Mouse (Mus musculus) urinary bladder, postnatal 14 days (tissue): ENCODE results near the gene Gm17571.
A peak's percentile ranks its signal among the peaks of the same experiment; 100 is the strongest.

ENCODE experiments used
- DNase-seq: peaks from one replicate; pipeline ENCODE4 v3.0.0; 2021; ENCODE audit warnings: low spot score

Gene Gm17571

GRCm38 (mm10) chr9:13455231-13455630 lies 8.7 kb upstream of the Gm17571 start:
- DNase-seq: no peak

- DNase-seq: no peak
Measured at GRCm38 (mm10) chr9:13454651-13455123, 8.1 kb upstream of the Gm17571 start.

DNA sequence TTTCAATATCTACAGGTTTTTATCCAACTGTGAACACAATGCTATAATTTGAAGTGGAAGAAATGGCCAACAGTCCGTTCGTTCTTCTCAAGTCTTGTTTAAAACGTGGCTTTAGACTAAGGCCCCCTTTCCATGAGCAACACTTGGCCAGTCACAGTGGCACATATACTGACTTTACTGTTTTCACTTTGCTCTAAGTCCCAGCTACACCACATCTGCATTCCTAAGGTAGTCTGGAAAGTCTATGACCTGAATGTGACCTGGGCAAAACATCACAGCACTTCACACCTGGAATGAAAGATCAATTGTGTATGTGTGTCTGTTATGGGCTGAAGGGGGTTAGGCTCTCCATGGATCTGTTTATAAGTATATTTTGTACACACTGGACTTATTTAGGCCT lies 2.2 kb upstream of the Gm17571 start:
- no peak for DNase-seq

DNA sequence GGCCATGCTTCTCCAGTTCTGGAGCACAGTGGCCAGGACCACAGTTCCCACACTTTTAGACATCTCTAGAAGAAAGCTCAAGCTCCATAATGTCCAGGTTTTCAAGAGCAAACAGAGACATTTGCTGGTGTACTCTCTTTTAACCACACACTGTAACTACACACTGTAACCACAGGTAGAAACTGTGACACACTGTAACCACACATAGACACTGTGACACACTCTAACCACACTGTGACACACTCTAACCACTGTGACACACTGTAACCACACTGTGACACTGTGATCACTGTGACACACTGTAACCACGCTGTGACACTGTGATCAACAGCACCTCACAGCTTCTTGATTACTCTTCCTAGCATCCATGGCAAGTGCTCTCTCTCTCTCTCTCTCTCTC lies 317 bp downstream of the Gm17571 start:
- DNase-seq: no peak

DNA sequence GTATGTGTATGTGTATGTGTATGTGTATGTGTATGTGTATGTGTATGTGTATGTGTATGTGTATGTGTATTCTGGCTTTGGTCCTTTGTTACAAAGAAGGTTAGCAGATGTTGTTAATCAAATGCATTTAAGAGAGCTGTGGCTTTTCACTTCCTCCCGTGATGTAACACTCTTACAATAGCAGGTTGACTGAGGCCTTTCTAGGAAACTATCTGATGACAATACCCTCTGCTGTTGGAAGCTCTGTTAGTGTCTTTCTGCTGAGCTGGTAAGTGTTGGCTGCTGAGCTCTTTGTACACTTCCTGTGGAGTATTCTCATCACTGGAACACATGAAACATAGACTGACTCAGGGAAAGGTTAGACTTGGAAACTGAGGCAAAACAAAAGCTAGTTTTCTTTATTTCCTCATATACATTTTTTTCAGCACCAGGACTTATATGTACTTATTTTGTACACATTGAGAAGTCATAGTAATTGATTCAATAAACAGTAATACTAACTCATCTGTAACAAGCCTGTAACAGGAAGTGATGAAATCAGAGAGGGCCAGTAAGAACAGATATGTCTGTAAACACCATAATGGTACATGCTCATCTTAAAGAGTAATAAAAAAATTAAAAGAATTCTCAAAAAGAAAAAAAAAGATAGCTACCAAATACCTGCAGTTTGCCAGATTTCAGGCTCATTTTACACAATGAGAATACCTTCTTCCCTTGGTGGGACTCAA lies 2.9 kb downstream of the Gm17571 start:
- DNase-seq: no peak

DNA sequence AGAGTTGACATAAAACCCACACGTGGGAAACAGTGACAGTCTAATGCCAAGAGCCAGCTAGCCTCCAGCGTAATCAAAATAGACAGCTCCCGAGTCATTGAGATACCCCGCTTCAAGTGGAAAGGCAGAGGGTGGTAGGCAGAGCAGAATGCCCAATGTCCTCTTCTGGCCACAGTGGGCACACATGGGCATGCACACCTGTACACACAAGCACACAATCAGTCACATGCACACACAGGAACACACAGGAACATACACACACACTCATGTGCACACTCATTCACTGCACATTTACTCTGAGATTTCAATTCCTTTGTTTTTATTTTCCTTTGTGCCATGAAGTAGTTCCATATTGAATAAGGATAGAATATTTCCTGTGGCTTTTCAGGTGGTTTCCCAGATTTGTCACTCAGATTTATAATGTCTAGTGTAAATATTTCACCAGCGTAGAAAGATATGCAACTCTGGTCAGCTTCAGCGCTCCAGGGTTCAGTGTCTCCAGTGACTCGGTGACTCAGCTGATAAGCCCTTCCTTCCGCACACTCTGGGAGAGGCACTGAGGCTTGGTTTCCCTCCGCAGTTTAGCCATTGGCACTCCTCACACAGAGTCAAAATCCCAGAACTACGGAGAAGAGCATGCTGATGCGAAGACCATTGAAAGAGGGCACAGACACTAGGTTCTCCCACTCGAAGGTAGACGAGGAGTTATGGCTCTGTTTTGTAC lies 4.4 kb downstream of the Gm17571 start:
- peak; percentile 48 for DNase-seq

GRCm38 (mm10) chr9:13440911-13441310 lies 5.6 kb downstream of the Gm17571 start:
- DNase-seq: no peak

DNA sequence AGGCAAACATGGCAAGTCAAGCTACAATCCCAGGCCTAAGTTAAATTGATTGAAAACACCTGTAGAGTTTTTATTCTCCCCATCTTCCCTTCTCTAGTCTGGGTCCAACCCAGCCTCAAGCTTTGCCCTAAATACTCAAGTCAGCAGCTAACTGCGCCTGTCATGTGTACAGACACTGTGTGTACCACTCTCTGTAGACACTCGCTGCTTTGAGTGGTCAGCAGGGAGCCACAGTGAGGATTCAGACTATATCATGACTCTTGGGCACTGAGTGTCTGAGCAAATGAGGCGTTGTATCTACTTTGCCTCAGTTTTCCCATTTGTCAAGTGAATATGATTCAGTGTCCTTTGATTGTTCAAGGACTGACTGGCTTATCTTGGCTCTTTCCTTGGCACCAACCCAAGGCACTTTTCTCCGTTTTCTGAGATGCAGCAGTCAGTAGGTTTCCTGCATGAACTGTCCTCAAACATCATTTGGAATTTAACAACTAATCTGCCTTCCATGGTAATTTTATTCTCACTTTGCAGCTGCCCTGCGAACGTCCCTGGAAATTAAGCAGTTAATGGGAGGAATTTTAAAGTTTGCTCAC lies 13.0 kb downstream of the Gm17571 start:
- no peak for DNase-seq

GRCm38 (mm10) chr9:13431646-13432045 lies 14.9 kb downstream of the Gm17571 start:
- DNase-seq: no peak

DNA sequence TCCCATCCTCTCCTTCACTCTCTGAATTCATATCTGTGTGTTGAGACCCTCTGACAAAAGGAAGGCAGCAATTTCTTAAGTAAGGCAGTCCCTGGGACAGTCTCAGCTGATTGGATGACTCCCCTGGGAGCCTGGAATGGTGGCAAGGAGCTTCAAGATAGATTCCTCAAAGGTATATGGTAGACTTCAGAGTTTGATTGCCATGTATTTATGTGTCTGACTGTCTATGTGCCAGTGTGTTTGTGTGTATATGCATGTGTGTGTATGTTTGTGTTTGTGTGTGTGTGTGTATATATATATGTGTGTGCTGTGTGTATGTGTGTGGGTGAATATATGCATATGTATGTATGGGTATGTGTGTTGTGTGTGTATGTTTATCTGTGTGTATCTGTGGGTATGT lies 15.8 kb downstream of the Gm17571 start:
- no peak for DNase-seq

- no peak for DNase-seq
Measured at GRCm38 (mm10) chr9:13430302-13430701, 16.3 kb downstream of the Gm17571 start.

DNA sequence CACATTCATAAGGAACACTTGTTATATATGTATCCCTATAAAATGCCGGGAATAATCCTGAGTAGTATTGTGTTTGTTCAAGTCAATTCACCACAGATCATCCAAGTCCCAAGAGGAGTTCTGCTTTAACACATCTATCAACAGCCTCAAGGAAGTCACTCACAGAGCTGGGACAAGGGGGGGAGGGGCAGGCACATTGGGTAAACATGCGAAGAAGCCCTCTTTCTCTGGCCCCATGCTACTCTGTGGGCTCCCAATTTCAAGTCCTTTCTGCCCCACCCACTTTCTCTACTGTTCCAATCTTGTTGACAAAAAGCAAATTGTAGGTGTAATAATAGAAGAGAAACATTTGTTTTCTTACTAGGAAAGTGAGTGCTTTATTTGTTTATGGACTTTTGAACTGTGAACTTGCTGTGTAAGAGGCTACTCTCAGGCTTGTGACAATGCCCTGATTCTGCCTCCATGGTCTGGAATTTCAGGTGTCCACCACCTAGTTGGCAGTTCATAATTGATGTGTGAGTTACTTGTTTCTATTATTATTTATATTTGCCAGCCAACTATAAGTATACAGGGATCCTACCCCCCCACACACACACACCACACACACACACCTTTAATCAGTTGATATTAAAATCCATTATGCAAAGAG lies 17.0 kb downstream of the Gm17571 start:
- no peak for DNase-seq

- peak; percentile 76 for DNase-seq
Measured at GRCm38 (mm10) chr9:13425031-13425940, 21.3 kb downstream of the Gm17571 start.

- no peak for DNase-seq
Measured at GRCm38 (mm10) chr9:13414230-13414766, 32.3 kb downstream of the Gm17571 start.
